Mouse (Mus musculus) bone marrow, adult 2 months (tissue): ENCODE measurements around the gene Cbfa2t2.

Experiments used
- CTCF ChIP-seq: fragments of 200-500 bp; IDR thresholded peaks from 2 replicates; pipeline ENCODE4 v1.5.1; 2011; ENCODE audit warnings: low read length, control low read depth; ENCODE audit not compliant: control insufficient read depth, insufficient read depth
- POLR2A ChIP-seq: fragments of 200-500 bp; IDR thresholded peaks from 2 replicates; pipeline ENCODE4 v1.6.1; 2011; ENCODE audit warnings: low read depth, mild to moderate bottlenecking, control low read depth, low read length, borderline replicate concordance; ENCODE audit not compliant: control insufficient read depth

GRCm38 (mm10) chr2:154580586-154580985 lies 144.3 kb downstream of the Cbfa2t2 start:
- no peak for TF ChIP-seq CTCF
- no peak for TF ChIP-seq POLR2A
